Mouse (Mus musculus) bone marrow, adult 2 months (tissue): Measurements from ENCODE around the gene Zfr. TPM values are rescaled to one million over a fixed set of nuclear protein-coding genes. Genes with fewer than 3 reads are reported as not detected.
A peak's percentile ranks its signal among the peaks of the same experiment; 100 is the strongest.
"Not testable (repeated sequence)": the region's sequence is repeated elsewhere in the genome, so short reads cannot be mapped to it uniquely, and the experiment has no call there.

Experiments
- H3K27ac ChIP-seq: fragments of 200-500 bp; 2 replicates; pipeline ENCODE4 v1.5.1; 2012; ENCODE audit warnings: low read depth, mild to moderate bottlenecking, control low read depth, inconsistent platforms, low read length; ENCODE audit not compliant: control insufficient read depth, poor library complexity, insufficient read depth
- H3K4me1 ChIP-seq: fragments of 200-500 bp; 2 replicates; pipeline ENCODE4 v1.6.1; 2011; ENCODE audit warnings: low read length; ENCODE audit not compliant: control insufficient read depth, insufficient read depth
- H3K4me3 ChIP-seq: fragments of 200-500 bp; replicated peaks from 2 replicates; pipeline ENCODE3; 2011; ENCODE audit warnings: mild to moderate bottlenecking, low read depth, low read length, control low read depth; ENCODE audit not compliant: control insufficient read depth
- CTCF ChIP-seq: fragments of 200-500 bp; IDR thresholded peaks from 2 replicates; pipeline ENCODE4 v1.5.1; 2011; ENCODE audit warnings: low read length, control low read depth; ENCODE audit not compliant: control insufficient read depth, insufficient read depth
- POLR2A ChIP-seq: fragments of 200-500 bp; IDR thresholded peaks from 2 replicates; pipeline ENCODE4 v1.6.1; 2011; ENCODE audit warnings: low read depth, mild to moderate bottlenecking, control low read depth, low read length, borderline replicate concordance; ENCODE audit not compliant: control insufficient read depth
- WGBS: fragments of 180-500 bp; shearing (Covaris S2); methylation state at CpG from one replicate; pipeline ENCODE4 v1.1.7; 2018; 5-methylcytosine and 5-hydroxymethylcytosine counted together
- polyA plus RNA-seq: library from polyadenylated mRNA; stranded (reverse); fragments of >200 nt; gene quantifications from 2 replicates; pipeline ENCODE4 v1.2.4, GENCODE M21; 2011; ENCODE audit warnings: low replicate concordance; ENCODE audit not compliant: missing spikeins, insufficient read depth, insufficient read length

Zfr gene
- polyA plus RNA-seq, 1 experiment, result 57.5 TPM

- 17% methylated on average over 20 of the region's 20 CpGs for WGBS
- no peak for TF ChIP-seq POLR2A
- TF ChIP-seq CTCF, result no peak
- Histone ChIP-seq H3K4me3 (no peak overlapping the region), H3K4me1 (peaks cover 2% of the 10 kb centered on the region; the same call in 1 of the 2 replicates), H3K27ac (no peak overlapping the region)
These were observed 77.4 kb downstream of the Zfr start for GRCm38 (mm10) chr15:12194817-12195735.

- H3K27ac ChIP-seq, result no peak overlapping the region
- TF ChIP-seq CTCF (no peak), POLR2A (no peak)
- 79% methylated on average over 6 of the region's 6 CpGs for WGBS
- no peak overlapping the region for H3K4me3 ChIP-seq
- peaks cover 2% of the 10 kb centered on the region; the same call in 1 of the 2 replicates for H3K4me1 ChIP-seq
These were observed 78.3 kb downstream of the Zfr start for GRCm38 (mm10) chr15:12195966-12196365.

GRCm38 (mm10) chr15:12196410-12197191 is 79.0 kb downstream of the Zfr start:
- Histone ChIP-seq H3K4me3 (no peak overlapping the region), H3K27ac (no peak overlapping the region), H3K4me1 (peaks cover 2% of the 10 kb centered on the region; the same call in 1 of the 2 replicates)
- WGBS, result 32% methylated on average over 22 of the region's 22 CpGs
- TF ChIP-seq POLR2A (no peak), CTCF (peak; percentile 70)

GRCm38 (mm10) chr15:12197361-12197760 is 79.7 kb downstream of the Zfr start:
- Histone ChIP-seq H3K27ac (no peak overlapping the region), H3K4me3 (no peak overlapping the region), H3K4me1 (peaks cover 2% of the 10 kb centered on the region; the same call in 1 of the 2 replicates)
- TF ChIP-seq CTCF (no peak), POLR2A (no peak)
- WGBS, result 73% methylated on average over 6 of the region's 6 CpGs

- peaks cover 2% of the 10 kb centered on the region; the same call in 1 of the 2 replicates for H3K4me1 ChIP-seq
- WGBS, result 89% methylated on average over 7 of the region's 7 CpGs
- TF ChIP-seq POLR2A, result no peak
- TF ChIP-seq CTCF, result no peak
- no peak overlapping the region for H3K27ac ChIP-seq
- no peak overlapping the region for H3K4me3 ChIP-seq
These were observed 82.4 kb downstream of the Zfr start for GRCm38 (mm10) chr15:12200021-12200420.

- no peak overlapping the region for H3K4me3 ChIP-seq
These were observed 84.2 kb downstream of the Zfr start for GRCm38 (mm10) chr15:12201856-12202255.

GRCm38 (mm10) chr15:12202456-12202855 is 84.8 kb downstream of the Zfr start:
- H3K4me3 ChIP-seq, result no peak overlapping the region
- 79% methylated on average over 3 of the region's 3 CpGs for WGBS
- no peak overlapping the region for H3K27ac ChIP-seq
- TF ChIP-seq CTCF (no peak), POLR2A (no peak)
- peaks cover 3% of the 10 kb centered on the region; the same call in 1 of the 2 replicates for H3K4me1 ChIP-seq

More at GRCm38 (mm10) chr15:12201856-12202255, 84.2 kb downstream of the Zfr start:
- TF ChIP-seq CTCF, result no peak
- TF ChIP-seq POLR2A, result no peak
- H3K4me1 ChIP-seq, result peaks cover 3% of the 10 kb centered on the region; the same call in 1 of the 2 replicates
- H3K27ac ChIP-seq, result no peak overlapping the region

GRCm38 (mm10) chr15:12203008-12203407 is 85.4 kb downstream of the Zfr start:
- 82% methylated on average over 5 of the region's 5 CpGs for WGBS

More at GRCm38 (mm10) chr15:12203008-12203407, 85.4 kb downstream of the Zfr start:
- not testable (repeated sequence) for H3K4me1 ChIP-seq, H3K4me3 ChIP-seq, H3K27ac ChIP-seq
